Mouse (Mus musculus) liver, embryonic 14.5 days (tissue): ENCODE measurements around the gene Zcrb1.

Experiments
- CTCF ChIP-seq: IDR thresholded peaks from 2 replicates; pipeline ENCODE4 v1.5.1; 2016; ENCODE audit warnings: antibody characterized with exemption, low read depth, control low read depth
- EP300 ChIP-seq: IDR thresholded peaks from 2 replicates; pipeline ENCODE4 v1.6.1; 2016; ENCODE audit warnings: antibody characterized with exemption, low read depth

- TF ChIP-seq CTCF (no peak), EP300 (no peak)
Measured at GRCm38 (mm10) chr15:93433811-93434210, 35.7 kb upstream of the Zcrb1 start.
